Mouse (Mus musculus) erythroblast, embryonic 14.5 days (primary cell): ENCODE measurements around the gene Ptpre. TPM values are rescaled to one million over a fixed set of nuclear protein-coding genes. Genes with fewer than 3 reads are reported as not detected.

Source experiments
- H3K27me3 ChIP-seq: 2 replicates; pipeline ENCODE4 v1.6.1; 2012; ENCODE audit warnings: inconsistent platforms; ENCODE audit not compliant: control insufficient read depth
- H3K36me3 ChIP-seq: 2 replicates; pipeline ENCODE4 v1.6.1; 2012; ENCODE audit warnings: mild to moderate bottlenecking, inconsistent platforms; ENCODE audit not compliant: control insufficient read depth
- H3K4me1 ChIP-seq: 2 replicates; pipeline ENCODE4 v1.6.1; 2012; ENCODE audit warnings: inconsistent platforms; ENCODE audit not compliant: control insufficient read depth
- H3K4me3 ChIP-seq: replicated peaks from 2 replicates; pipeline ENCODE3; 2012; ENCODE audit warnings: moderate library complexity, mild to moderate bottlenecking, inconsistent platforms
- H3K9me3 ChIP-seq: 2 replicates; pipeline ENCODE4 v1.6.1; 2012; ENCODE audit warnings: low read length, inconsistent platforms, mixed read lengths; ENCODE audit not compliant: control insufficient read depth
- GATA1 ChIP-seq: IDR thresholded peaks from 2 replicates; pipeline ENCODE4 v1.6.1; 2012; ENCODE audit warnings: low read length, inconsistent platforms, mixed read lengths
- TAL1 ChIP-seq: IDR thresholded peaks from 3 replicates; pipeline ENCODE4 v1.6.1; 2012; ENCODE audit warnings: low read length, inconsistent platforms, mixed read lengths
- polyA plus RNA-seq: library from polyadenylated mRNA; stranded (reverse); fragments of >175 nt; gene quantifications from 2 replicates; pipeline ENCODE4 v1.2.3, GENCODE M21; 2012

Ptpre gene
- polyA plus RNA-seq, 1 experiment: 0.01 TPM

GRCm38 (mm10) chr7:135624854-135625253, 87.6 kb downstream of the Ptpre start:
- no peaks in the 10 kb centered on the region; the same call in 1 of the 2 replicates for H3K4me1 ChIP-seq
- no peak for TF ChIP-seq GATA1
- H3K4me3 ChIP-seq: no peak overlapping the region
- H3K27me3 ChIP-seq: no peaks in the 10 kb centered on the region
- no peaks in the 10 kb centered on the region for H3K36me3 ChIP-seq
- H3K9me3 ChIP-seq: no peaks in the 10 kb centered on the region

GRCm38 (mm10) chr7:135628363-135628762, 91.1 kb downstream of the Ptpre start:
- Histone ChIP-seq H3K36me3 (no peaks in the 10 kb centered on the region), H3K4me1 (no peaks in the 10 kb centered on the region; the same call in 1 of the 2 replicates), H3K4me3 (no peak overlapping the region), H3K9me3 (no peaks in the 10 kb centered on the region), H3K27me3 (no peaks in the 10 kb centered on the region)
- TF ChIP-seq GATA1 (no peak), TAL1 (no peak)

- Histone ChIP-seq H3K27me3 (no peaks in the 10 kb centered on the region), H3K4me3 (no peak overlapping the region), H3K36me3 (no peaks in the 10 kb centered on the region), H3K4me1 (no peaks in the 10 kb centered on the region), H3K9me3 (no peaks in the 10 kb centered on the region)
- no peak for TF ChIP-seq GATA1
- TF ChIP-seq TAL1: no peak
Measured at GRCm38 (mm10) chr7:135629019-135629418, 91.7 kb downstream of the Ptpre start.

GRCm38 (mm10) chr7:135631776-135632552, 94.7 kb downstream of the Ptpre start:
- Histone ChIP-seq H3K36me3 (no peaks in the 10 kb centered on the region), H3K4me1 (no peaks in the 10 kb centered on the region), H3K9me3 (no peaks in the 10 kb centered on the region), H3K27me3 (no peaks in the 10 kb centered on the region), H3K4me3 (no peak overlapping the region)
- TF ChIP-seq TAL1: no peak

DNA sequence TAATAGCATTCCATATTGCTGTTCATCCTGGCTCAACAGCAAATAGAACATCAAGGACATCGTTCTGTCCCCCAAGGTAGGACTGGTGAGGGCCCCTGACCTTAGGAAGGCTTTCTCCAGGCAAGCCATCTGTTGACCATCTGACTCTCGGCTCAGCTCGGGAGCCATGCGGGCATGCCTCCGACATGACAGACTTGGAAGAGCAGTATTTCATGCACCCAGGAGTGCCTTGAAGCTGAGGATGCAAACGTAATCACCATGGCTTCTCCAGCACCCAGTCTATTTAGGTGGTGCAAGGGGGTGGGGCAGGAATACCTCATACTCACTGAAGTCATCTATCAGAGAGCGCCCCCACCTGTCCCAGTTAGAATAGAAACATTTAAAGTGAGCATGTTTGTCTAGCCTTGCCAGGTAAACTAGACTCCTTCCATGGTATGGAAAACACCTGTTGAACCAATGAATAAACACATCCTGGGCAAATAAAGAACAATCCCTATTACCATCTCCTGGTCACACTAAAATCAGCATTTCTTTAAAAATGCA, 95.5 kb downstream of the Ptpre start:
- no peaks in the 10 kb centered on the region for H3K36me3 ChIP-seq
- H3K4me1 ChIP-seq: no peaks in the 10 kb centered on the region
- no peaks in the 10 kb centered on the region for H3K9me3 ChIP-seq
- H3K4me3 ChIP-seq: no peak overlapping the region
- no peaks in the 10 kb centered on the region for H3K27me3 ChIP-seq
- TF ChIP-seq TAL1: no peak
- no peak for TF ChIP-seq GATA1

DNA sequence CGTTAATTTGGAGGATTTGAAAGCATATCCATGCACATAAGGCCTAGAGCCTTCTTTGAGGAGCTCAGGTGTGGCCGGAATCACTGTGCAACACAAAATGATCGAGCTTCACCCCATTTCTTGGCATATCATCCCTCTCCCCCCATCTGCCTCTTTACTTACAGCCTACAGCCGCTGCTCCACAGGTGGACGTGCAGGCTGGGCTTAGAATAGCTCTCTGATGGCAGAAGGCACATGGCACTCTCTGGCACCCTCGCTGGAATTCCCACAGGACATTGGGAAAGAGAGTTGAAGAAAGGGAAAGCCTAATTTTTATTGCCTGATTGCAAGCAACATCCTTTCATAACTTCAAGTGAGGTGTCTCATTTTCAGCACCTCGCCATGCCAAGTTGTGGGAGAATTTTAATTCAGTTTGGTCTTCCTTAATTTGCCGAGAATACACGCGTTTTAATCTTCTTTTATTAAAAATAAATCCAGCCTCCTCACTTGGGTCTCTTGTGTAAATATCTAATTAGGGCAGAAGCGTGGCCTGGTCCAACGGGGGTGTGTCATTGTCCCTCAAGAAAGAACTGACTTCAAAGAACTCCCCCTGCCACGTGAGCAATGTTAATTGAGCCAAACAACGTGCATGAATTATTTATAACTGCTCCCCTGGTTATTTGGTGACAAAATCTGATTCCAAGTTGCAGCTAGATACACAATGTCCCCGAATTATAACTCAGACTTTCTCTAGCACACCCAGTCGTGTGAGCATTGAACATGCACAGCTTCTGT, 97.8 kb downstream of the Ptpre start:
- no peaks in the 10 kb centered on the region for H3K9me3 ChIP-seq
- no peaks in the 10 kb centered on the region for H3K36me3 ChIP-seq
- H3K4me3 ChIP-seq: no peak overlapping the region
- TF ChIP-seq GATA1 (no peak), TAL1 (no peak)
- no peaks in the 10 kb centered on the region for H3K4me1 ChIP-seq
- no peaks in the 10 kb centered on the region for H3K27me3 ChIP-seq

DNA sequence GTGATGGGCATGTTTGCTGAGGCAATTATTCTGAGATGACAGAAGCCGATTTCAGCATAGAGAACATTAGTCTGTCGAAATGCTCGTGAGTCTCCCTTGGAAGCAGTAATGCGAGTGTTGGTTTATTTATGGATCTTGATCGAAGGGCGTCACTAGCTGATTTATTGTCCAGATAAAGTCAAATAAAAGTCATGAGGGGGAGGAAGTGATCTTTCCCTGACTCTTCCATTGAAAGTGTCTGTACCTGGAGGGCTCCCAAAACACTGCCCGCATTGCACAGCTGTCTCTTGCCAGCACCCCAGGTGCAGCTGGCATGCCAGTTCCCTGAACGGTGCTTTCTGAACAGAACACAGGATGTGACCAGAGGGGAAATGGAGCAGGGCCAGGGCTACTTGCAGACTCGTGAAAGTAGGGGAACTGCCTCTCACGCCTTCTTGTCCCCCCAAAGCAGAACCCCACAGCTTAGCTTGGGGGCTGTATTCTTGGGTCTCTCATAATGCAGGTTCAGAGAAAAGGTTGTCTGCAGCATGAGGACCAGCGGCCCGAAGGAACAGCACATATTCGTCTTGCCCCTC, 100.2 kb downstream of the Ptpre start:
- Histone ChIP-seq H3K27me3 (no peaks in the 10 kb centered on the region), H3K4me3 (no peak overlapping the region), H3K9me3 (no peaks in the 10 kb centered on the region), H3K36me3 (no peaks in the 10 kb centered on the region), H3K4me1 (no peaks in the 10 kb centered on the region)
- TF ChIP-seq TAL1 (no peak), GATA1 (no peak)

GRCm38 (mm10) chr7:135639361-135639760, 102.1 kb downstream of the Ptpre start:
- no peaks in the 10 kb centered on the region for H3K27me3 ChIP-seq
- H3K4me1 ChIP-seq: no peaks in the 10 kb centered on the region
- no peak overlapping the region for H3K4me3 ChIP-seq
- no peaks in the 10 kb centered on the region for H3K9me3 ChIP-seq
- H3K36me3 ChIP-seq: no peaks in the 10 kb centered on the region
- no peak for TF ChIP-seq TAL1

- no peak for TF ChIP-seq TAL1
- TF ChIP-seq GATA1: no peak
- Histone ChIP-seq H3K9me3 (no peaks in the 10 kb centered on the region), H3K4me3 (no peak overlapping the region), H3K4me1 (no peaks in the 10 kb centered on the region), H3K36me3 (no peaks in the 10 kb centered on the region), H3K27me3 (no peaks in the 10 kb centered on the region)
Measured at GRCm38 (mm10) chr7:135641698-135642507, 104.6 kb downstream of the Ptpre start.
